Comparison of ENCODE assay signal across 15 mouse cellular contexts in the genomic region with DNA sequence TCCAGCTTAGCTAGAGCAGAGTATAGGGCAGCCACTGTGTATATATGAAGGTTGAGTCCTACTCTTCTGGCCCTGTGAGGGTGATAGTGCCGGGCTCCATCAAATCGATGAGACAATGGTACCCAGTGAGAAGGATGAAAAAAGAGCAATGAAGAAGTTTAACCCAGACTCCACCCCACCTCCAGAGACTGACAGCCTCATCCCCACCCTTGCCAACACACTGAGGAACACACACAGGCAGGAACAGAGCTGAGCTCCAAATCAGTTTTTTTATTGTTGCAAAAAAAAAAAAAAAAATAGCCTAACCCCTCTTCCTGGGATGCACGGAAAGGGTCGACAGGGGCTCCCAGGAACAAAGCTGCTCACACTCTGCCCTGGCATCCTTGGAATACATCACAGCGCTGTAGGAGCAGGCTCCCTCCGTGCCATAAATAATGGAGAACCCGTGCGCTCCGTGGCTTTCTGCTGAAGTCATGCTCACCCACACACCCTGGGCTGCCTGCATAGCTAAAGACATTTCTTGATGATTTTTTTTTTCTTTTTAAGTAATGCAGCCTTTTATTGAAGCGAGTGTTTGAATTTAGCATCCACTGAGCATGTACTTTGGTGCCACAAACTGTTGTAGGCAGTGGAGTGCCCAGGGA.
DNase-seq lines count a peak whose midpoint lies in the region; ATAC-seq and TF ChIP-seq lines count a peak whose summit lies in the region.
"Had no signal": no experiment of that assay in that cellular context is flagged by ENCODE, and none has a peak within 500 bp of the region (broad histone marks: within the 10 kb centered on the region; RNA-seq: fewer than 3 reads in every experiment).

No protein-coding gene starts in this region.

- no peak for ATAC-seq in activated CD4-positive, CD25-positive, alpha-beta regulatory T cell, adult 4 months
- ATAC-seq in erythroid progenitor cell, adult 5-6 weeks (replicated peaks; ENCODE audit: low FRiP score, poor library complexity, severe bottlenecking), result no peak
- ATAC-seq: inflammation-experienced regulatory T-cells, adult 6 months had no signal

- H3K27ac ChIP-seq in cerebellum, adult 2 months (ENCODE audit: insufficient read depth, low read length), result no peak overlapping the region
- H3K27ac ChIP-seq in layer of hippocampus, adult 2 months, result peak overlapping the region; percentile 89
- H3K27ac ChIP-seq: gastrocnemius, adult 2 months; kidney, postnatal 0 days; limb, embryonic 12.5 days had no signal

- TF ChIP-seq POLR2A in cerebellum, adult 2 months (IDR thresholded peaks at IDR 0.05; ENCODE audit: borderline replicate concordance, insufficient read depth, low read length), result no peak

- H3K4me3 ChIP-seq in cerebellum, adult 2 months (replicated peaks; ENCODE audit: insufficient read depth, low read depth, low read length), result no peak overlapping the region
- H3K4me3 ChIP-seq in layer of hippocampus, adult 2 months, result no peak overlapping the region; the same call in 1 of the 2 replicates
- H3K4me3 ChIP-seq: gastrocnemius, adult 2 months; heart, embryonic 12.5 days; limb, embryonic 12.5 days had no signal

- peaks cover 8% of the 10 kb centered on the region for H3K4me1 ChIP-seq in cerebellum, adult 2 months (ENCODE audit: control insufficient read depth, insufficient read depth, low read length)
- H3K4me1 ChIP-seq: heart, embryonic 12.5 days had no signal

- WGBS in cerebellum, adult 2 months, result 54% methylated on average over 10 of the region's 10 CpGs

- no peaks in the 10 kb centered on the region for H3K27me3 ChIP-seq in cerebellum, adult 2 months (ENCODE audit: control insufficient read depth, insufficient read depth, low read length)

- peak; percentile 18 for DNase-seq in cerebellum, adult 9-10 months
- no peak for DNase-seq in cerebellum, adult 2 months
- peak; percentile 49 to 56 for DNase-seq in layer of hippocampus, adult 2 months (ENCODE audit: low spot score in 2 of 2)
- no peak for DNase-seq in layer of hippocampus, postnatal 25 days (ENCODE audit: extremely low spot score in 1 of 2, low spot score in 1 of 2)
- peak; percentile 50 to 73 for DNase-seq in left cerebral cortex, adult 9 months (ENCODE audit: low spot score in 2 of 2)
- DNase-seq in retina, postnatal 1 day, result peak; percentile 45
- DNase-seq: gastrocnemius, adult 2 months; lung, adult 18-20 months; spleen, adult 18-20 months had no signal

- no peak for TF ChIP-seq CTCF in cerebellum, adult 2 months (IDR thresholded peaks at IDR 0.05; ENCODE audit: borderline replicate concordance, insufficient read depth, low read depth, low read length)
- TF ChIP-seq CTCF in layer of hippocampus, adult 2 months (conservative IDR thresholded peaks at IDR 0.05), result no peak

Comparison
In these comparisons a context has a peak if more than half of its experiments do, and no peak if none do; other contexts are left out.
1. DNase-seq: peak in cerebellum, adult 9-10 months (single experiment), layer of hippocampus, adult 2 months (2 of 2), left cerebral cortex, adult 9 months (2 of 2) and retina, postnatal 1 day (single experiment); none in cerebellum, adult 2 months (0 of 2) and layer of hippocampus, postnatal 25 days (0 of 2).